Mouse (Mus musculus) liver, adult 2 months (tissue): Measurements from ENCODE around the gene Sp9.

Experiments used
- CTCF ChIP-seq: fragments of 200-500 bp; IDR thresholded peaks from 2 replicates; pipeline ENCODE4 v1.5.1; 2011; ENCODE audit warnings: low read depth, low read length, control low read depth
- POLR2A ChIP-seq: fragments of 200-500 bp; IDR thresholded peaks from 2 replicates; pipeline ENCODE4 v1.6.1; 2011; ENCODE audit warnings: low read length, control low read depth; ENCODE audit not compliant: insufficient read depth; ENCODE audit errors: extremely low read depth

GRCm38 (mm10) chr2:73278131-73278854 is 6.6 kb downstream of the Sp9 start:
- TF ChIP-seq CTCF (peak; percentile 98), POLR2A (no peak)
